ENCODE assay signal across 29 mouse cellular contexts in genomic region chr9:23444975-23445374, GRCm38 (mm10).
DNase-seq lines count a peak whose midpoint lies in the region; ATAC-seq lines count a peak whose summit lies in the region.
"Had no signal": no experiment of that assay in that cellular context is flagged by ENCODE, and none has a peak within 500 bp of the region (broad histone marks: within the 10 kb centered on the region; RNA-seq: fewer than 3 reads in every experiment).

No protein-coding gene starts in this region.

- peaks cover 10% of the 10 kb centered on the region for H3K4me1 ChIP-seq in heart, embryonic 12.5 days (replicated peaks)
- no peaks in the 10 kb centered on the region for H3K4me1 ChIP-seq in megakaryocyte, embryonic 14.5 days
- H3K4me1 ChIP-seq: forebrain, embryonic 10.5 days; hindbrain, embryonic 10.5 days; limb, embryonic 15.5 days; liver, embryonic 15.5 days; neural tube, embryonic 15.5 days; stomach, embryonic 15.5 days had no signal

- no peak for DNase-seq in heart, postnatal 25 days (ENCODE audit: low spot score)
- DNase-seq in adrenal gland, adult 2 months = peak; percentile 79
- peak; percentile 36 for DNase-seq in adrenal gland, postnatal 25 days
- no peak for DNase-seq in thymus, postnatal 25 days
- DNase-seq: cerebellum, adult 8-10 months; cerebellum, postnatal 25 days; gastrocnemius, adult 2 months; heart, adult 2 months; heart, postnatal 10 days; kidney, adult 9 months; kidney, postnatal 14 days; layer of hippocampus, adult 9-11 months; lung, postnatal 36 days; right cerebral cortex, postnatal 25 days; thymus, postnatal 14 days had no signal

- intact Hi-C loops in heart, postnatal 25 days (cut with DNase I) = no loop called here

- no peak overlapping the region for H3K4me3 ChIP-seq in heart, embryonic 12.5 days
- peak overlapping the region; percentile 8 for H3K4me3 ChIP-seq in megakaryocyte, embryonic 14.5 days (replicated peaks)
- H3K4me3 ChIP-seq: forebrain, embryonic 10.5 days; gastrocnemius, adult 2 months; heart, adult 2 months; heart, embryonic 13.5 days; hindbrain, embryonic 10.5 days; limb, embryonic 10.5 days; limb, embryonic 15.5 days; liver, embryonic 15.5 days; neural tube, embryonic 15.5 days; stomach, embryonic 15.5 days had no signal

- ATAC-seq in heart, embryonic 12.5 days (ENCODE audit: insufficient number of reproducible peaks, low FRiP score) = peak; percentile 15; the same call in 1 of the 2 replicates
- ATAC-seq in megakaryocyte, adult 5-6 weeks (ENCODE audit: poor library complexity, severe bottlenecking) = no peak
- ATAC-seq in monocyte, adult 5-6 weeks (replicated peaks; ENCODE audit: insufficient number of reproducible peaks, low FRiP score, low TSS enrichment, poor library complexity, severe bottlenecking) = no peak
- ATAC-seq: forebrain, embryonic 16.5 days; intestine, embryonic 16.5 days had no signal

- H3K27me3 ChIP-seq in heart, embryonic 12.5 days (replicated peaks) = no peaks in the 10 kb centered on the region
- H3K27me3 ChIP-seq in megakaryocyte, embryonic 14.5 days (replicated peaks) = no peaks in the 10 kb centered on the region
- H3K27me3 ChIP-seq: heart, embryonic 13.5 days; limb, embryonic 15.5 days; liver, embryonic 15.5 days; neural tube, embryonic 15.5 days; stomach, embryonic 15.5 days had no signal

- H3K36me3 ChIP-seq in heart, embryonic 12.5 days = no peaks in the 10 kb centered on the region
- no peaks in the 10 kb centered on the region for H3K36me3 ChIP-seq in megakaryocyte, embryonic 14.5 days (replicated peaks; ENCODE audit: low read length)
- H3K36me3 ChIP-seq: forebrain, embryonic 10.5 days; heart, embryonic 13.5 days; hindbrain, embryonic 10.5 days; limb, embryonic 10.5 days; limb, embryonic 15.5 days; liver, embryonic 15.5 days; neural tube, embryonic 15.5 days; stomach, embryonic 15.5 days had no signal

- no peak overlapping the region for H3K9ac ChIP-seq in heart, embryonic 12.5 days
- H3K9ac ChIP-seq: heart, embryonic 13.5 days; limb, embryonic 15.5 days; liver, embryonic 15.5 days; neural tube, embryonic 15.5 days; stomach, embryonic 15.5 days had no signal

- WGBS in heart, embryonic 12.5 days = 90% methylated on average over 4 of the region's 4 CpGs

- H3K4me2 ChIP-seq in heart, embryonic 12.5 days = no peak overlapping the region
- H3K4me2 ChIP-seq: heart, embryonic 13.5 days; limb, embryonic 15.5 days; liver, embryonic 15.5 days; neural tube, embryonic 15.5 days; stomach, embryonic 15.5 days had no signal

- no peaks in the 10 kb centered on the region for H3K9me3 ChIP-seq in heart, embryonic 12.5 days (replicated peaks)
- peaks cover 16% of the 10 kb centered on the region for H3K9me3 ChIP-seq in megakaryocyte, embryonic 14.5 days
- H3K9me3 ChIP-seq: forebrain, embryonic 10.5 days; heart, embryonic 13.5 days; hindbrain, embryonic 10.5 days; limb, embryonic 10.5 days; limb, embryonic 15.5 days; liver, embryonic 15.5 days; neural tube, embryonic 15.5 days; stomach, embryonic 15.5 days had no signal

- no peak overlapping the region for H3K27ac ChIP-seq in heart, embryonic 12.5 days (ENCODE audit: poor library complexity, severe bottlenecking)
- H3K27ac ChIP-seq: forebrain, embryonic 10.5 days; gastrocnemius, adult 2 months; heart, adult 2 months; heart, embryonic 13.5 days; hindbrain, embryonic 10.5 days; limb, embryonic 10.5 days; limb, embryonic 15.5 days; liver, embryonic 15.5 days; neural tube, embryonic 15.5 days; stomach, embryonic 15.5 days had no signal

Comparison
In these comparisons a context has a peak if more than half of its experiments do, and no peak if none do; other contexts are left out.
1. DNase-seq: peak in adrenal gland, adult 2 months (single experiment) and adrenal gland, postnatal 25 days (single experiment); none in heart, postnatal 25 days (single experiment) and thymus, postnatal 25 days (single experiment).